Mouse (Mus musculus): Measurements from ENCODE around the gene Wasl. TPM values are rescaled to one million over a fixed set of nuclear protein-coding genes. Genes with fewer than 3 reads are reported as not detected.

The Wasl gene
- polyA plus RNA-seq, 1 experiment from 2014 or later, result 58.5 TPM

Other genes with a start within 250 kb of the Wasl start
- 0.82 and 1.2 TPM in 2 replicates for gene Iqub, start 149.9 kb downstream of the Wasl start, polyA plus RNA-seq (2015; fragmentation: Nextera tagmentation; extraction: Ambion mirVana)
- 274 and 298 TPM in 2 replicates for gene Ndufa5, start 137.0 kb downstream of the Wasl start, polyA plus RNA-seq (2015; fragmentation: Nextera tagmentation; extraction: Ambion mirVana)
- not detected in 2 replicates for gene Asb15, start 136.9 kb downstream of the Wasl start, polyA plus RNA-seq (2015; fragmentation: Nextera tagmentation; extraction: Ambion mirVana)
- gene Lmod2, start 67.2 kb downstream of the Wasl start, polyA plus RNA-seq (2015; fragmentation: Nextera tagmentation; extraction: Ambion mirVana), result not detected in 2 replicates
- not detected in 2 replicates for gene Hyal6, start 68.2 kb upstream of the Wasl start, polyA plus RNA-seq (2015; fragmentation: Nextera tagmentation; extraction: Ambion mirVana)
- gene Hyal4, start 83.3 kb upstream of the Wasl start, polyA plus RNA-seq (2015; fragmentation: Nextera tagmentation; extraction: Ambion mirVana), result not detected in 2 replicates
- not detected in 2 replicates for gene Spam1, start 126.2 kb upstream of the Wasl start, polyA plus RNA-seq (2015; fragmentation: Nextera tagmentation; extraction: Ambion mirVana)
- gene Hyal5, start 193.0 kb upstream of the Wasl start, polyA plus RNA-seq (2015; fragmentation: Nextera tagmentation; extraction: Ambion mirVana), result not detected in 2 replicates

All from forebrain, embryonic 16.5 days (tissue).